Mouse (Mus musculus) right cerebral cortex, adult 18-20 months (tissue): ENCODE measurements around the gene Foxp2.
A peak's percentile ranks its signal among the peaks of the same experiment; 100 is the strongest.

Experiments used
- DNase-seq: peaks from one replicate; pipeline ENCODE4 v3.0.0; 2022; ENCODE audit warnings: mixed read lengths

Gene Foxp2

GRCm38 (mm10) chr6:15120916-15121315 lies 219.8 kb downstream of the Foxp2 start:
- no peak for DNase-seq

DNA sequence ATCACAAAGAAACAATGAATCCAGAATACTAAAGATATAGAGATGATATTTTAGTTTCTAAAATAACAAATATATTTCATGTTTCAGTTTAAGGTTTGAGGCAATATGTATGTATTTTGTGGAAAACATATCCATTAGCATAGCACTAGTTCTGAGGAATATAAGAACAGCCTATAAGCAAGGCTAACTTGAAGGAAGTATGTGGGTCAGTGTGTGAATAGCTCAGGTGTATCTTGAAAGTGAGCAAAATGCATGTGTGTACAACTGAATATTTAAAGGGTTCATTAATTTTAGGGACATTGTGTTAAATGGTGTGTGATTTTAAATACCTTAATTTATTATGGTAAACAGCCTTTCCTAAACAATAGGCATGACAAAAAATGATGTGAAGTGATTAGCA lies 220.2 kb downstream of the Foxp2 start:
- DNase-seq = no peak

- DNase-seq = no peak
These were observed 229.0 kb downstream of the Foxp2 start for GRCm38 (mm10) chr6:15130142-15130541.

- no peak for DNase-seq
These were observed 240.9 kb downstream of the Foxp2 start for GRCm38 (mm10) chr6:15142094-15142493.

GRCm38 (mm10) chr6:15151619-15152018 lies 250.5 kb downstream of the Foxp2 start:
- no peak for DNase-seq

DNA sequence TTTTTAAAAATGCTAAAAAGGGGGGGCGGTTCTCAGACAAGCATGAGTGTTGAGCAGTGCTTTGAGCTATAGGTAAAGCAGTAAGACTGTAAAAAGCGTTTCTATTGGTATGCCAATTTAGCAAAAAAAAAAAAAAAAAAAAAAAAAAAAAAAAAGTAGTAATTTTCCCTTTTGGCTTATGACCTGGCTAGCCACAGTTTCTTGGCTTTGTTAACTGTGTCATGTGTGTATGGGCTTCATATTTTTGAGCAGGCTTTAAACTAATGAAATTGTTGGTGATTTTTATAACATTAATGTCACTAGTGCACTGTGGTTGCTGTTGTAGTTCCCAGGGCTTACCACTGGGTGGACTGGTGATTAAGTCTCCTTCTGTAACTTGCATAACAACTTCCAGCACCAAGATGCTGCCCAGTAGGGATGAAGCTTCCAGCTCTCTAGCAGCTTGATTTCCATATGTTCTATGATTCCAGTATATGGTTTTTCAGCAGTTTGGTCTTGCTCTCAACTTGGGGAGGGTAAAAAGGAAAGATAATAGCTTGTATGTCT lies 262.4 kb downstream of the Foxp2 start:
- no peak for DNase-seq

- DNase-seq = no peak
These were observed 275.6 kb downstream of the Foxp2 start for GRCm38 (mm10) chr6:15176754-15177153.

- DNase-seq = no peak
These were observed 291.7 kb downstream of the Foxp2 start for GRCm38 (mm10) chr6:15192877-15193276.

DNA sequence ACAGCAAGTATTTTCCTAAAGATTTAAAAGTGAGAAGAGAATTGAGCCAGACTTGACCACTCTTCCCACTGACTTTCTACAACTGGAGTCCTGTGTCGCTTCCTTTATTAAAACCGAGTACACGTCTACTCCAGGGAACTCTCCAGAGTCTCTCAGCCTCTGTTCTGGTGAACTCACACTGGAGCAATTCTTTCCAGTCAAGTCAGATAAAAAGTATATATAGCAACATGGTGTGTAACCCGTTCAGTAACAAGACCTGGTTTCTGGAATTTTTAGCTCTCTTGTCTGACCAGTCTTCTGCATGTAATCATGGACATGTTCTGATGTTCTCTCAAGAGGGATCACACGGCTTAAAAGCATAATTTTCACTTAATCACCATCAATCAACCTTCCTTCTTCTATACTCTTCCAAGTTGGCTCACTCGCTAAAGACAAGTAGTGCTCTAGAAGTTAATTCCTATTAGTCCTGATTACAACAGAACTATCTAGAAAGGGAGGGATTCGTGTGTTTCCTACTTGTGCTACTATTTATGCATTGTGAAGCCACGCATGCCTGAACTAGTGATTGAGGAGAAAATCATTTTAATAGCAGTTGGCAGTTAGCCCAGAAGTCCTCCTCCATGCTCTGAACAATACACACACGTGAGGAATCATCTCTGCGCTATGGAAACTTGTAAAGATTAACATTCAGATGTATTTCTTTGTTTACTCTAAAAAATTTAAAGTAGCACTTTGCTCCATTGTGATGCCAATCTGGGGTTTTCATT lies 341.2 kb downstream of the Foxp2 start:
- DNase-seq = no peak

GRCm38 (mm10) chr6:15257393-15257792 lies 356.2 kb downstream of the Foxp2 start:
- peak; percentile 13 for DNase-seq

- DNase-seq = no peak
These were observed 356.7 kb downstream of the Foxp2 start for GRCm38 (mm10) chr6:15257893-15258292.

GRCm38 (mm10) chr6:15268136-15268535 lies 367.0 kb downstream of the Foxp2 start:
- no peak for DNase-seq

- DNase-seq = no peak
These were observed 384.1 kb downstream of the Foxp2 start for GRCm38 (mm10) chr6:15285213-15285612.

- no peak for DNase-seq
These were observed 392.9 kb downstream of the Foxp2 start for GRCm38 (mm10) chr6:15294081-15294480.

DNA sequence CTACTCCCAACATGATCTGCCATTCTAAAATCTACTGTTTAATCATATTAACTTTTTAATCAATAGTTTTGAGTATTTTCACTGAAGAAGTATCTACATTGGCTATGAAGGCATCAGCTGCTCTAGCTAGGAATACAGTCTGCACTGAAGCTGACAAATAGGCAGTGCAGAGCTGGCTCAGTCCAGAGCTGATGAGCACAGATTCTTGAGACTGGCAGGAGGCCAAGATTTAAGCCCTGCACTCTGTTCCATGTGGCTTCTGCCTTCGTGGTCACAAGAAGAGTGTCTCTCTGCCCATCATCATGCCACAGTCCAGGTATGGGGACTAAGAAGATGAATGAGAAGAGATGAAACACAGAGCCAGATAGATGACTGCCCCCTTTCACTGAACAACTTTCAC lies 398.1 kb downstream of the Foxp2 start:
- DNase-seq = no peak

DNA sequence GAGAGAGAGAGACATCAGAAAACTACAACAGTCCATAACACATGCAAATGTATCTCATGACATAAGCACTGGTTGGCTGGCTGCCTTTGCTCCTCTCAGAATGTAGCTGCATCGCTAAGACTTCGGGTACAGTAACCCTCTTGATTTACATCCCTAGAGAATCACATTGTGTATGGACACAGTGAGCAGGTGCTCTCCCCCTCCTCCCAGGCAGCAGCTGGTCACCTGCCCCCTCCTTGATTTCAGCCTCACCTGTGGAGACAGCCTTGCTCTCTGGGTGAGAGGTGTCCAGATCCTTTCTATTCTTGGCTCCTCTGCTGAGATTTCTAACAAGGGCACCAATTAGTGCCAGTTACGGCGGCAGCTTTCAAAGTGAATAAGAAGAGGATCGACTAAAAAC lies 409.5 kb downstream of the Foxp2 start:
- DNase-seq = no peak

GRCm38 (mm10) chr6:15316948-15317347 lies 415.8 kb downstream of the Foxp2 start:
- DNase-seq = no peak

DNA sequence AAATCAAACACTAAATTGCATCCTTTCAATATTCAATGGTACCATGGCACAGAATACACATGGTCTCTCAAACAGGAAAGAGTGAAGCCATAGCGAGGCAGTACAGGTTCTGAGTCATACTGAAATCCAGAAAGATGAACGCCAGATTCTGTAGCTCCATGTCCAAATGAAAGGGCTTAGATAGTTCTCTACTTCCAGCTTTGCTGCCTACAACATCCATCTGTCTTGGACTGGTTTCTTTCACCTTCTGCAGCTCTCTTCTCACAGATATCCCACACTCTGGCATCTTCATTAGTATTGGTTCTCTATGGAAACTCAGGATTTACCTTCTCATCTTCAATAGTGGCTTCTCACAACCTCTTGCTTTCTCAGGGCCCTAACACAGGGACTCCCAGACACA lies 417.2 kb downstream of the Foxp2 start:
- peak; percentile 8 for DNase-seq

DNA sequence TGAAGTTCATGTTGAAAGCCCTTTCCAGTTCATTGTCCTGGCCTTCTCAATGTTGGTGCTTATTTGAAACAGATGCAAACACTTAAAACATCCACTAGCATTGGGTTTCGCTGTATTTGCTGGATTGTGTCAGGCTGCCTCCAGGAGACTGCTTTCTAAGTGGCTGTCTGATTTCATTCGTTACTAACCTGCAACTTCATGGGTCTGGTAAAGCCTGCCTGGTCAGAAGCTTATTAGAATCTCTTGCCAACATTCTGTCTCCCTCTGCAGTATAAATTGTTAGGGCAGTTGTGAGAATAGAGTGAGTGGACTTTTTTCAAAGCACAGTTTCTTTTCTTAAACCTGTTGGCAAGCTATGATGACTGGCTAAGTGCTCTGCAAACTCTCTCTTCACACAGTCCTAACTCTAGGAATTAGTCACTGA lies 420.4 kb downstream of the Foxp2 start:
- DNase-seq = no peak

- DNase-seq = no peak
These were observed 421.9 kb downstream of the Foxp2 start for GRCm38 (mm10) chr6:15323099-15323498.

GRCm38 (mm10) chr6:15347705-15348104 lies 446.6 kb downstream of the Foxp2 start:
- DNase-seq = no peak

GRCm38 (mm10) chr6:15355852-15356251 lies 454.7 kb downstream of the Foxp2 start:
- DNase-seq = no peak

DNA sequence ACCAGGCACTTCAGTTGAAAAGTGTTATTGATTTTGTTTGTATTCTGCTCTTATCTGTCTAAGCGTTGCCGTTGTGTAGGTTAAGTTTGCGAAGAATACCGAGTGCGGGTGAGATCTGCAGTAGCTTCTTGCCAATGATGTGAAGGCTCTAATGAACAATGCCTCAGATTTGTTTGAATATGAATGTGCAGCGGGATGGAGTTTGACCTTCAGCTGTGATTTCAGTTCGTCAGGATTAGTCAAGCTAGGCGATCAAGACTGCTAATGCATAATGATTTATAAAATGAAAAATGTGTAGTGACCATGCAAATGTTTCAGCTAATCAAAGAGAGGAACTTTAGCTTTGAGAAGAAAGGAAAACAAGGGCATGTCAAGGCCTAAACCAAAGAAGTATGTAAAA lies 469.1 kb downstream of the Foxp2 start:
- DNase-seq = no peak

GRCm38 (mm10) chr6:15370827-15371226 lies 469.7 kb downstream of the Foxp2 start:
- DNase-seq = no peak

DNA sequence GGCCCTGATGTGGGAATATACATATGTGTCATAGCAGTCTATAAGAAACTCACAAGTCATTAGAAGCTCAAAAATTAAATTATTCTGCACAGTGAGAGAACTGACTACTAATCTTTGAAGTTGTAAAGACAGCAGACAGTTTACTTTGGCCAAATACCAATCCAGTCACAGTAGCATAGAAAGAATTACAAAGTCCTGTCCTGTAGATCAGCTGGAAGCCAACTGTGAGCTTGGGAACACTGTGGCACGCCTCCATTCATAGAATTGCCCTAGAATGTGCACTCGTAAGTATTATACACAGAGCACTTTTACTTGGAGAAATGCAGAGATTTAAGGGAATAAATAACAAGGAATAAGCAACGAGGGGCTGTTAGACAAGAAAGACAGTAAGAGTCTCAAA lies 472.5 kb downstream of the Foxp2 start:
- no peak for DNase-seq
